Mouse (Mus musculus): Measurements from ENCODE around the gene Obscn. TPM values are rescaled to one million over a fixed set of nuclear protein-coding genes. Genes with fewer than 3 reads are reported as not detected.
A peak's percentile ranks its signal among the peaks of the same experiment; 100 is the strongest.
"Not testable (repeated sequence)": the region's sequence is repeated elsewhere in the genome, so short reads cannot be mapped to it uniquely, and the experiment has no call there.

Obscn gene
- total and polyA plus RNA-seq, 3 experiments: 0.11 to 0.27 TPM; not detected in 1

DNA sequence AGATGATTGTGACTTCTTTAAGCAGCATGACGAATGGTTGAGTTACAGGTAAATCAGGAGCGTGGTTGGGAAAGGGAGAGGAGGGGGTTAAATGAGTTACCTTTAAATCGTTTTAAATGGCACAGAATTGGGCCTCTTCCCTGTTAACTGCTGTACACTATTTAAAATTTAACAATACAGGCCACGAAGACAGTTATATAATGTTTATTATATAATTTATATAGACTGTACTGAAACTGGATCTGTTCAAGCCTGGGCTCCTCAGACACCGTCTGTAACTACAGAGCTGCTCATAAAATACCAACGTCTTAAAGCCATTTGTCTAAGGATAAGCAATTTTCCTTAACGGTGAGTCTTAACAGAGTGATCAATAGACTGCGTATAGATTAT, 180.3 kb downstream of the Obscn start:
- TF ChIP-seq GATA2 (IDR thresholded peaks at IDR 0.05; ENCODE audit: borderline replicate concordance, low read depth, low read length): no peak
- TF ChIP-seq GATA1 (IDR thresholded peaks at IDR 0.05; ENCODE audit: borderline replicate concordance, low read length): no peak
- no peak for TF ChIP-seq CTCF (IDR thresholded peaks at IDR 0.05; ENCODE audit: low read depth, low read length)
- TF ChIP-seq POLR2AphosphoS5 (IDR thresholded peaks at IDR 0.05; ENCODE audit: insufficient replicate concordance, low read depth, low read length): no peak
- peak overlapping the region; percentile 72 for H3K4me3 ChIP-seq (ENCODE audit: low read depth, low read length)
- peaks cover 7% of the 10 kb centered on the region for H3K27me3 ChIP-seq (ENCODE audit: insufficient read depth, low read length)
- DNase-seq (ENCODE audit: low spot score) (no peak), ATAC-seq (ENCODE audit: extremely low read depth, insufficient number of reproducible peaks, low FRiP score, poor library complexity, severe bottlenecking) (no peak)
- peaks cover 19% of the 10 kb centered on the region for H3K36me3 ChIP-seq (replicated peaks)
- H3K9me3 ChIP-seq (replicated peaks): no peaks in the 10 kb centered on the region
- H3K4me1 ChIP-seq (ENCODE audit: insufficient read depth, low read depth, low read length): peaks cover 36% of the 10 kb centered on the region

DNA sequence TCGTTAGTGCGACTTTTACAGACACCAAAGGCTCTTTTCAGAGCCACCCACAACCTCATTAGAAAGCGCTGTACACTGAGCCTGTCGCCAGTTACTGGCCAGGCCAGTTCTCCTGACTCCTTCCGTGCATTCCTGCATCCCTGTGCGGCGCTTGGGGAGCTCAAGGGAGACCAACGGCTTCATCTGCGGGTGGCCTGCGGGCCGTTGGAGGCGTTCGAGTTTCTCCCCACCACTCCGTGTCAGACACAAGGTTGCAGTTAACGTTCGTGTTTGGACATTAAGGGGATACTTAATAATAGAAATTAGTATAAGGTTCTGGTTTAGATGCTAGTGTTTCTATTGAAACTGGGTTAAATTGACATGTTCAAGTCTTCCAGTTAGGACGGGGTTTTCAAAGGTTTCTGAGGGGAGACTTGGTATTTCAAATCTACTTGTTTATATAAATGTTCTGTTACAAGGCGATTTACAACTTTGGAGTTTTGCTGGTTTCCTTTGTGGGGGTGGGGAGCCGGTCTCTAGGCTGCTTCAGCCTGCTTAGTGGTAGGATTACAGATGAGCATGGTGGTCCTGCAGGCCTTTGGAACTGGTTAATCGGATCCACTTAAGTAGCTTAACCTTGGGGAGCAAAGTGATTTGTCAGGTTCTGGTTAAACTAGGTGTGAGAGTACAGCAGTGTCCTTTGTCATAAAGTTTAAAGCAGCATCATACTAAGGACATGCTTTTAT, 180.9 kb downstream of the Obscn start:
- TF ChIP-seq GATA2 (IDR thresholded peaks at IDR 0.05; ENCODE audit: borderline replicate concordance, low read depth, low read length): no peak
- TF ChIP-seq TAL1 (conservative IDR thresholded peaks at IDR 0.05; ENCODE audit: low read depth, low read length): no peak
- no peak for TF ChIP-seq CTCF (IDR thresholded peaks at IDR 0.05; ENCODE audit: low read depth, low read length)
- no peak for TF ChIP-seq GATA1 (IDR thresholded peaks at IDR 0.05; ENCODE audit: borderline replicate concordance, low read length)
- TF ChIP-seq POLR2AphosphoS5 (IDR thresholded peaks at IDR 0.05; ENCODE audit: insufficient replicate concordance, low read depth, low read length): peak; percentile 85; the same call in 1 of the 2 replicates
- peaks cover 19% of the 10 kb centered on the region for H3K36me3 ChIP-seq (replicated peaks)
- no peaks in the 10 kb centered on the region for H3K9me3 ChIP-seq (replicated peaks)
- ATAC-seq (ENCODE audit: extremely low read depth, insufficient number of reproducible peaks, low FRiP score, poor library complexity, severe bottlenecking) (no peak), DNase-seq (ENCODE audit: low spot score) (no peak)
- H3K4me1 ChIP-seq (ENCODE audit: insufficient read depth, low read depth, low read length): peaks cover 36% of the 10 kb centered on the region
- peaks cover 9% of the 10 kb centered on the region for H3K27me3 ChIP-seq (ENCODE audit: insufficient read depth, low read length)
- peak overlapping the region; percentile 72 for H3K4me3 ChIP-seq (ENCODE audit: low read depth, low read length)

- peak; percentile 94 for DNase-seq (ENCODE audit: low spot score)
- no peaks in the 10 kb centered on the region for H3K9me3 ChIP-seq (replicated peaks)
- H3K27me3 ChIP-seq (ENCODE audit: insufficient read depth, low read length): peaks cover 14% of the 10 kb centered on the region
- H3K4me1 ChIP-seq (ENCODE audit: insufficient read depth, low read depth, low read length): peaks cover 36% of the 10 kb centered on the region
- H3K36me3 ChIP-seq (replicated peaks): peaks cover 19% of the 10 kb centered on the region
- TF ChIP-seq GATA2 (IDR thresholded peaks at IDR 0.05; ENCODE audit: borderline replicate concordance, low read depth, low read length): no peak
- peak; percentile 95 for TF ChIP-seq POLR2AphosphoS5 (IDR thresholded peaks at IDR 0.05; ENCODE audit: insufficient replicate concordance, low read depth, low read length)
- H3K4me3 ChIP-seq (ENCODE audit: low read depth, low read length): peak within 1 kb of the TSS; percentile 72
- peak; percentile 91 for ATAC-seq (ENCODE audit: extremely low read depth, insufficient number of reproducible peaks, low FRiP score, poor library complexity, severe bottlenecking)
Measured at GRCm38 (mm10) chr11:58954420-58955142, 181.6 kb downstream of the Obscn start, which contains the start of the genes Hist3h2a and Trim17. TSS of gene Hist3h2a (plus strand) at chr11:58954685. TSS of gene Trim17 (plus strand) at chr11:58954685.

- not testable (repeated sequence) for H3K9me3 ChIP-seq (replicated peaks); DNase-seq (ENCODE audit: low spot score); ATAC-seq (ENCODE audit: extremely low read depth, insufficient number of reproducible peaks, low FRiP score, poor library complexity, severe bottlenecking)
- H3K4me1 ChIP-seq (ENCODE audit: insufficient read depth, low read depth, low read length): peaks cover 33% of the 10 kb centered on the region
- H3K36me3 ChIP-seq (replicated peaks): peaks cover 19% of the 10 kb centered on the region
- peak overlapping the region; percentile 72; the same call in 1 of the 2 replicates for H3K4me3 ChIP-seq (ENCODE audit: low read depth, low read length)
- peaks cover 19% of the 10 kb centered on the region for H3K27me3 ChIP-seq (ENCODE audit: insufficient read depth, low read length)
Measured at GRCm38 (mm10) chr11:58954170-58954419, 182.1 kb downstream of the Obscn start.

GRCm38 (mm10) chr11:58953351-58954169, 182.6 kb downstream of the Obscn start:
- H3K4me1 ChIP-seq (ENCODE audit: insufficient read depth, low read depth, low read length): peaks cover 32% of the 10 kb centered on the region
- H3K36me3 ChIP-seq (replicated peaks): peaks cover 17% of the 10 kb centered on the region
- peak overlapping the region; percentile 70 for H3K4me3 ChIP-seq (ENCODE audit: low read depth, low read length)
- peaks cover 24% of the 10 kb centered on the region for H3K27me3 ChIP-seq (ENCODE audit: insufficient read depth, low read length)
- no peaks in the 10 kb centered on the region for H3K9me3 ChIP-seq (replicated peaks)
- no peak for TF ChIP-seq POLR2AphosphoS5 (IDR thresholded peaks at IDR 0.05; ENCODE audit: insufficient replicate concordance, low read depth, low read length)
- TF ChIP-seq GATA1 (IDR thresholded peaks at IDR 0.05; ENCODE audit: borderline replicate concordance, low read length): no peak
- no peak for TF ChIP-seq TAL1 (conservative IDR thresholded peaks at IDR 0.05; ENCODE audit: low read depth, low read length)
- TF ChIP-seq CTCF (IDR thresholded peaks at IDR 0.05; ENCODE audit: low read depth, low read length): no peak
- TF ChIP-seq GATA2 (IDR thresholded peaks at IDR 0.05; ENCODE audit: borderline replicate concordance, low read depth, low read length): no peak
- no peak for DNase-seq (ENCODE audit: low spot score)
- no peak for ATAC-seq (ENCODE audit: extremely low read depth, insufficient number of reproducible peaks, low FRiP score, poor library complexity, severe bottlenecking)

DNA sequence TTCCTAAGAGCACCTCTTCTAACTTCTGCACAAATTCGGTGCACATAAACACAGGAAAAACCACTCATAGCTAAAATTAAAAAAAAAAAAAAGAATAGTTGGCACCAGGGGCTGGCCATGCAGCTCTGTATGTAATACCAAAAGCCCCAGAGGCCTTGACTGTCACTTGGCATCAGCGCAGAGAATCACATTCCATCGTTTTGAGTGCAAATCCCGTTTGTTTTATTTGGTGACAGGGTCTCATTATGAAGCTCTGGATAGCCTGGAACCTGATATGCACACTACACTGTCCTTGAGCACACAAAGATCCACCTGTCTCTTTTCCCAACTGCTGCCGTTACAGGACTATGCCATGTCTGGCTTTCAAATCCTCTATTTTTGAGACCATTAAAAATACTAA, 185.0 kb downstream of the Obscn start:
- TF ChIP-seq GATA2 (IDR thresholded peaks at IDR 0.05; ENCODE audit: borderline replicate concordance, low read depth, low read length): no peak
- TF ChIP-seq GATA1 (IDR thresholded peaks at IDR 0.05; ENCODE audit: borderline replicate concordance, low read length): no peak
- TF ChIP-seq TAL1 (conservative IDR thresholded peaks at IDR 0.05; ENCODE audit: low read depth, low read length): no peak
- no peak for TF ChIP-seq CTCF (IDR thresholded peaks at IDR 0.05; ENCODE audit: low read depth, low read length)
- TF ChIP-seq POLR2AphosphoS5 (IDR thresholded peaks at IDR 0.05; ENCODE audit: insufficient replicate concordance, low read depth, low read length): no peak
- H3K4me3 ChIP-seq (ENCODE audit: low read depth, low read length): no peak overlapping the region
- no peaks in the 10 kb centered on the region for H3K9me3 ChIP-seq (replicated peaks)
- peaks cover 13% of the 10 kb centered on the region for H3K4me1 ChIP-seq (ENCODE audit: insufficient read depth, low read depth, low read length)
- no peaks in the 10 kb centered on the region for H3K36me3 ChIP-seq (replicated peaks)
- ATAC-seq (ENCODE audit: extremely low read depth, insufficient number of reproducible peaks, low FRiP score, poor library complexity, severe bottlenecking): no peak
- no peak for DNase-seq (ENCODE audit: low spot score)
- peaks cover 39% of the 10 kb centered on the region for H3K27me3 ChIP-seq (ENCODE audit: insufficient read depth, low read length)
